Mouse (Mus musculus) midbrain, embryonic 11.5 days (tissue): ENCODE data around the gene Susd1. TPM values are rescaled to one million over a fixed set of nuclear protein-coding genes. Genes with fewer than 3 reads are reported as not detected.

ENCODE experiments used
- ATAC-seq: fragments of 200-750 bp; cut with Nextera tagmentation; 2 replicates; pipeline ENCODE4 v1.8.0; 2017; ENCODE audit warnings: moderate TSS enrichment, moderate library complexity; ENCODE audit not compliant: low FRiP score
- DNase-seq: peaks from one replicate; pipeline ENCODE4 v3.0.0; 2015; ENCODE audit warnings: low spot score; ENCODE audit errors: missing footprints
- H3K27ac ChIP-seq: fragments of 300-500 bp; sonication (generic); 2 replicates; pipeline ENCODE4 v1.5.1; 2014; ENCODE audit warnings: low read depth, low read length
- H3K27me3 ChIP-seq: fragments of 300-500 bp; sonication (generic); 2 replicates; pipeline ENCODE4 v1.6.1; 2014; ENCODE audit warnings: mild to moderate bottlenecking, low read length, moderate library complexity, mixed read lengths; ENCODE audit not compliant: control insufficient read depth, insufficient read depth
- H3K36me3 ChIP-seq: fragments of 300-500 bp; sonication (generic); 2 replicates; pipeline ENCODE4 v1.6.1; 2014; ENCODE audit warnings: mild to moderate bottlenecking, low read length, moderate library complexity, mixed read lengths; ENCODE audit not compliant: control insufficient read depth, insufficient read depth
- H3K4me1 ChIP-seq: fragments of 300-500 bp; sonication (generic); 2 replicates; pipeline ENCODE4 v1.6.1; 2014; ENCODE audit warnings: low read length; ENCODE audit not compliant: control insufficient read depth, insufficient read depth
- H3K4me2 ChIP-seq: fragments of 300-500 bp; sonication (generic); 2 replicates; pipeline ENCODE4 v1.6.1; 2014; ENCODE audit warnings: mild to moderate bottlenecking, moderate library complexity
- H3K4me3 ChIP-seq: fragments of 300-500 bp; sonication (generic); 2 replicates; pipeline ENCODE4 v1.5.1; 2014; ENCODE audit warnings: low read depth, low read length
- H3K9ac ChIP-seq: fragments of 300-500 bp; sonication (generic); 2 replicates; pipeline ENCODE4 v1.6.1; 2014; ENCODE audit warnings: low read length
- H3K9me3 ChIP-seq: fragments of 300-500 bp; sonication (generic); 2 replicates; pipeline ENCODE4 v1.6.1; 2016; ENCODE audit warnings: low read length; ENCODE audit not compliant: control insufficient read depth
- WGBS: fragments of 180-500 bp; shearing (Covaris S2); extraction: QIAGEN DNeasy Blood & Tissue Kit; methylation state at CpG from one replicate; pipeline ENCODE4 v1.1.7; 2014; 5-methylcytosine and 5-hydroxymethylcytosine counted together
- polyA plus RNA-seq: library from polyadenylated mRNA; unstranded; fragments of >200 nt; fragmentation: Nextera tagmentation; extraction: Ambion mirVana; gene quantifications from 2 replicates; pipeline ENCODE4 v1.2.1, GENCODE M21; 2014

Gene Susd1
- polyA plus RNA-seq, 1 experiment from 2014 or later = 1.0 TPM

GRCm38 (mm10) chr4:59366206-59366605 is 72.2 kb downstream of the Susd1 start:
- Histone ChIP-seq H3K36me3 (no peaks in the 10 kb centered on the region), H3K27ac (no peak overlapping the region), H3K4me2 (no peak overlapping the region), H3K4me3 (no peak overlapping the region), H3K9ac (no peak overlapping the region), H3K4me1 (no peaks in the 10 kb centered on the region), H3K9me3 (no peaks in the 10 kb centered on the region), H3K27me3 (no peaks in the 10 kb centered on the region)
- no peak for ATAC-seq
- WGBS = 92% methylated on average over 9 of the region's 9 CpGs
- no peak for DNase-seq

GRCm38 (mm10) chr4:59365571-59365970 is 72.9 kb downstream of the Susd1 start:
- H3K27me3 ChIP-seq = no peaks in the 10 kb centered on the region
- DNase-seq (no peak), ATAC-seq (no peak)
- no peaks in the 10 kb centered on the region for H3K9me3 ChIP-seq
- no peak overlapping the region for H3K27ac ChIP-seq
- H3K9ac ChIP-seq = no peak overlapping the region
- H3K4me2 ChIP-seq = no peak overlapping the region
- H3K4me1 ChIP-seq = no peaks in the 10 kb centered on the region
- WGBS = 93% methylated on average over 12 of the region's 12 CpGs
- no peak overlapping the region for H3K4me3 ChIP-seq
- H3K36me3 ChIP-seq = no peaks in the 10 kb centered on the region

GRCm38 (mm10) chr4:59364229-59365173 is 73.9 kb downstream of the Susd1 start:
- Histone ChIP-seq H3K9ac (no peak overlapping the region), H3K4me2 (no peak overlapping the region), H3K4me1 (no peaks in the 10 kb centered on the region), H3K27me3 (no peaks in the 10 kb centered on the region), H3K9me3 (no peaks in the 10 kb centered on the region), H3K4me3 (no peak overlapping the region), H3K36me3 (no peaks in the 10 kb centered on the region), H3K27ac (no peak overlapping the region)
- 82% methylated on average over 10 of the region's 10 CpGs for WGBS
- ATAC-seq (no peak), DNase-seq (no peak)

GRCm38 (mm10) chr4:59363041-59363440 is 75.4 kb downstream of the Susd1 start:
- 66% methylated on average over 9 of the region's 9 CpGs for WGBS
- ATAC-seq = no peak
- Histone ChIP-seq H3K36me3 (no peaks in the 10 kb centered on the region), H3K27ac (no peak overlapping the region), H3K9me3 (no peaks in the 10 kb centered on the region), H3K4me1 (no peaks in the 10 kb centered on the region), H3K4me3 (no peak overlapping the region), H3K9ac (no peak overlapping the region), H3K27me3 (no peaks in the 10 kb centered on the region), H3K4me2 (no peak overlapping the region)
- DNase-seq = no peak

GRCm38 (mm10) chr4:59360704-59361103 is 77.7 kb downstream of the Susd1 start:
- no peak overlapping the region for H3K4me2 ChIP-seq
- no peak overlapping the region for H3K9ac ChIP-seq
- no peaks in the 10 kb centered on the region for H3K27me3 ChIP-seq
- H3K9me3 ChIP-seq = no peaks in the 10 kb centered on the region
- H3K36me3 ChIP-seq = no peaks in the 10 kb centered on the region
- ATAC-seq (peak; percentile 40; the same call in 1 of the 2 replicates), DNase-seq (peak; percentile 98)
- H3K27ac ChIP-seq = no peak overlapping the region
- 2% methylated on average over 15 of the region's 15 CpGs for WGBS
- no peaks in the 10 kb centered on the region for H3K4me1 ChIP-seq
- H3K4me3 ChIP-seq = no peak overlapping the region

GRCm38 (mm10) chr4:59359921-59360320 is 78.5 kb downstream of the Susd1 start:
- Histone ChIP-seq H3K9ac (no peak overlapping the region), H3K4me1 (no peaks in the 10 kb centered on the region), H3K4me2 (no peak overlapping the region), H3K27ac (no peak overlapping the region), H3K27me3 (no peaks in the 10 kb centered on the region), H3K36me3 (no peaks in the 10 kb centered on the region), H3K9me3 (no peaks in the 10 kb centered on the region), H3K4me3 (no peak overlapping the region)
- 87% methylated on average over 8 of the region's 8 CpGs for WGBS
- DNase-seq (no peak), ATAC-seq (no peak)

GRCm38 (mm10) chr4:59358960-59359359 is 79.5 kb downstream of the Susd1 start:
- Histone ChIP-seq H3K4me2 (no peak overlapping the region), H3K27me3 (no peaks in the 10 kb centered on the region), H3K9ac (no peak overlapping the region), H3K27ac (no peak overlapping the region), H3K4me1 (no peaks in the 10 kb centered on the region), H3K9me3 (no peaks in the 10 kb centered on the region), H3K4me3 (no peak overlapping the region), H3K36me3 (no peaks in the 10 kb centered on the region)
- WGBS = 85% methylated on average over 10 of the region's 10 CpGs
- ATAC-seq = no peak
- no peak for DNase-seq

- WGBS = 44% methylated on average over 1 of the region's 1 CpGs
- Histone ChIP-seq H3K4me3 (no peak overlapping the region), H3K36me3 (no peaks in the 10 kb centered on the region), H3K9ac (no peak overlapping the region), H3K4me2 (no peak overlapping the region), H3K27me3 (no peaks in the 10 kb centered on the region), H3K4me1 (no peaks in the 10 kb centered on the region), H3K27ac (no peak overlapping the region), H3K9me3 (no peaks in the 10 kb centered on the region)
- ATAC-seq (no peak), DNase-seq (no peak)
Observed at GRCm38 (mm10) chr4:59355421-59355820, 83.0 kb downstream of the Susd1 start.

GRCm38 (mm10) chr4:59354666-59355065 is 83.8 kb downstream of the Susd1 start:
- H3K9me3 ChIP-seq = no peaks in the 10 kb centered on the region
- WGBS = 86% methylated on average over 3 of the region's 3 CpGs
- H3K27ac ChIP-seq = no peak overlapping the region
- DNase-seq (no peak), ATAC-seq (no peak)
- H3K4me2 ChIP-seq = no peak overlapping the region
- no peak overlapping the region for H3K4me3 ChIP-seq
- no peaks in the 10 kb centered on the region for H3K4me1 ChIP-seq
- no peaks in the 10 kb centered on the region for H3K36me3 ChIP-seq
- no peak overlapping the region for H3K9ac ChIP-seq
- H3K27me3 ChIP-seq = no peaks in the 10 kb centered on the region
